Mouse (Mus musculus) Muller cell, postnatal 12 days (primary cell): ENCODE measurements around the gene Ndufs4.
"Not testable (repeated sequence)": the region's sequence is repeated elsewhere in the genome, so short reads cannot be mapped to it uniquely, and the experiment has no call there.

Experiments
- DNase-seq: peaks from one replicate; pipeline ENCODE4 v3.0.0-alpha.2; 2015; ENCODE audit errors: inconsistent ontology term

Ndufs4 gene

GRCm38 (mm10) chr13:114343001-114343400 is 45.1 kb downstream of the Ndufs4 start:
- no peak for DNase-seq

GRCm38 (mm10) chr13:114319835-114320389 is 68.1 kb downstream of the Ndufs4 start:
- DNase-seq, result no peak

DNA sequence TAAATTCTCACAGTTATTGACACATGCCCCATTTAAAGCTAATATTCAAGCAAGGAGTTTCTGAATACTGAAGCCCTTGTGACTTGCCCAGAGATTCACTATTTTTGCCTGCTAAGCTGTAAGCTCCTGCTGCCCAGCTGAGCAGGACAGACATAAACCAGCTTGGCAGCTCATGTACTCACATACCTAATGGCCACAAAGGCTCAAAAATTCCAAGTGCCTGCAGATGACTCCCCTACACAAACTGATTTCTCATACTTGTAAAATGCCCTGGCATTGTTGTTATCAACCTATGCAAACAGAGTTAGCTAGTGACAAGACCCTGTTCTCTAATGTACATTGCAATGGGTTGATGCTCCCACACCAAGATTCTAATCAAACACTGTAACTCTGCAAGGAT is 68.9 kb downstream of the Ndufs4 start:
- peak; percentile 62 for DNase-seq

GRCm38 (mm10) chr13:114315374-114315773 is 72.7 kb downstream of the Ndufs4 start:
- no peak for DNase-seq

GRCm38 (mm10) chr13:114314953-114315352 is 73.1 kb downstream of the Ndufs4 start:
- DNase-seq, result no peak

DNA sequence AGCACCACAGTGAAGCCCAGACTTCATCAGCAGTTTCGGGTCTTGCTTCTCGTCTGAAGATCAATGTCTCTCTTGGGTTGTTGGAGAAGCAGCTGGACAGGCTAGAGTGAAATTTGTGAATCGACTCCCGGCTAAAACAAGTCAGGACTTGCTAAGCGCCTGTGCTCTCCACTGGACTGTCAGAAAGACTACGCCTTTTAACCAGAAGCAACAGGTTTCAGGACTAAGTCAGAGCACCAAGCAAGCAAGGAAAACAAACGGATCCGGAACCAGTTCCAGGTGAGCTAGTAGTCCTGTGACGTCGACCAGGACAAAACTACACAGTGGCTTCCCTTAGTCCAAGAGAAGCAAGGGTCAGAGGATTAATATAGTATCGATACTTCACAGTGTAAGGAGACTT is 77.5 kb downstream of the Ndufs4 start:
- DNase-seq, result no peak

- DNase-seq, result no peak
Observed at GRCm38 (mm10) chr13:114304684-114305083, 83.4 kb downstream of the Ndufs4 start.

DNA sequence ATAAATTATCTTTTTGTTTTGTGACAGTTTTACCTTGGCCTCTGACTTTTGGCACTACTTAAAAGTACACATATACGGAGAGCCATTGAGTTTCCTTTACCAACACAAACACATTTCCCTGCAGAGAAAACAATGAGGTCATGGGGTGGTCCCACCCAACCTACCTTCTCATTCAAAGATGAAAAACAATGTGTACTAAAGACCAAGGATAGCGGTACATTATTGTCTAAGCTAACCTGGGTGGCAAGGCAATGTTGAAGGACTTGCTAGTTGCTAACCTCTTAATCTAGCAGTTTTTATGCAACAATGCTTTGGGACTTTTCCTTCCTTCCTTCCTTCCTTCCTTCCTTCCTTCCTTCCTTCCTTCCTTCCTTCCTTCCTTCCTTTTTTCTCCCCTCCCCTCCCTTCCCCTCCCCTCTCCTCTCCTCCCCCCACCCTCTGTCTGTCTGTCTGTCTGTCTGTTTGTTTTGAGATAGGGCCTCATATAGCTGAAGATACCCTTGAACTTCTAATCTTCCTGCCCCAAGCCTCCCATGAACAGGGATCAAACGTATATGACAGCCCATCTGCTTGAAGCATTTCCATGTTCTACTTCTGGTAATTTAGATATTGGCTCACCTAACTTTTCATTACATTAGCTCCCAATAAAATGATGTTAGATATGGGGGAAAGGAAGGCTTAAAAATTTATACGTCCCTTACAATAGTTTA is 84.4 kb downstream of the Ndufs4 start:
- DNase-seq, result no peak

- DNase-seq, result no peak
Observed at GRCm38 (mm10) chr13:114297761-114298160, 90.3 kb downstream of the Ndufs4 start.

- no peak for DNase-seq
Observed at GRCm38 (mm10) chr13:114296556-114296955, 91.5 kb downstream of the Ndufs4 start.

GRCm38 (mm10) chr13:114289411-114289810 is 98.6 kb downstream of the Ndufs4 start:
- DNase-seq, result no peak

GRCm38 (mm10) chr13:114288511-114288910 is 99.5 kb downstream of the Ndufs4 start:
- DNase-seq, result no peak

DNA sequence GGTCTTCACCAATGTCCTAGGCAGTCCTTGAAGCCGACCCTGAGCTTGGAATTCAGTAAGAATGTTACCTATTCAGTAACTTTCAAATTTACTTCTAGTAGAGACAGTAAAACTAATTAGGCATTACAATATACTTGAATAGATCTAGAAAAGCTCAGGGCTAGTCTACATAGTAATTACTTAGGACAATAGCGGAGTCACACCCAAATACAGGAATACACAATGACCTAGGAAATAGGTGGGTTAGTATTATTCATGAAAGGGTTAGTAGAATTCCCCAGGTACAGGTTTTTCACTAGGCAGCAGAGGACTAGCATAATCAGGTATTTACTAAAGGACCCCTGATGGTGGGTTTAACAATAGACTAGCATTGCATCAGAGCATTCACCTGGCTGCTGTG is 109.4 kb downstream of the Ndufs4 start:
- DNase-seq, result not testable (repeated sequence)

DNA sequence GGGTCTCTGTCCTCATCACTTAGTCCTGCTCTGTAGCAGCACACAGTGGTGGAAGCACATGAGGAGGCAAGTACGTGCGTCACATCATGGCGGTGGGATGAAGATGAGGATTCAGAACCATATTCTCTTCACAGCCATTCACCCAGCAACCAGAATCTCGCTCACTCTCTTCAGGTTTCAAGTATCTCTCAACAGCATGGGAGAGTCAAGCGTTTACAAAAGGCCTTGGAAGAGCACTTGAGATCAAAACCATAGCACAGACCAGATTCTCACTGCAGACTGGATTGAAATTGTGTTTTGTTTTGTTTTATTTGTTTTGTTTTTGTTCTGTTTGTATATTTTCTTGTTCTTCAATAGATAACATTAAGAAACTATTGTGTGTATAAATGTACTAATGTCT is 110.8 kb downstream of the Ndufs4 start:
- no peak for DNase-seq

DNA sequence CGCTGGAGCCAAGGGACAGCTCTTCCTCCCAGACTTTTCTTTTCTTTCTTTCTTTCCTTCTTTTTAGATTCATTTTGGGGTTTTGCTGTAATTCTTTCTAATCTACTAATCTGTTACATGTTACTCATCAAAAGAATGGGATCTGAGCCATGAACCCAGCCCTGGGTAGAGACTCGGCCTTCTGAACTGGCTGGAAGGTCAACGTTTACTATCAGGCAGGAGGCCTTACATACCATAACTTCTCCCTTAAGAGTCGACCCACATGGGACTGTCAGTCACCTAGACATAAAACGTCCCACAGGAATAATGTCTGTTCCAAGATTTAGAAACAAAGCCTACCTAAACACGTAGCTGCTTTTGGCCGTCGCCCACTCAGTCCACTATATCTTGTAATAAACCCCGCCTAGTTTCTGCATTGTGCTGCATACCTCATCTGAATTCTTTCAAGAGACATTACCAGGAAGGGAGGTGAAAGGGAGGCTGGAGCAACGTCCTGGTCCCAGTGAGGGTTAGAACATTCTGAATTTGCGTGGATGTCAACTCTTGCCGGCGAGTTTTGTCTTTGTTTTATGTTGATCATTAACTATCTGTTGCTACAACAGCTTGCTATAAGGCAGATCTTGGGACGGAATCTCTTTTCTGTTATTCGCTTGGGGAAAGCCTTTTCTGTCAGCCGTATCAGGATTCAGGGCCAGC is 116.5 kb downstream of the Ndufs4 start:
- no peak for DNase-seq

DNA sequence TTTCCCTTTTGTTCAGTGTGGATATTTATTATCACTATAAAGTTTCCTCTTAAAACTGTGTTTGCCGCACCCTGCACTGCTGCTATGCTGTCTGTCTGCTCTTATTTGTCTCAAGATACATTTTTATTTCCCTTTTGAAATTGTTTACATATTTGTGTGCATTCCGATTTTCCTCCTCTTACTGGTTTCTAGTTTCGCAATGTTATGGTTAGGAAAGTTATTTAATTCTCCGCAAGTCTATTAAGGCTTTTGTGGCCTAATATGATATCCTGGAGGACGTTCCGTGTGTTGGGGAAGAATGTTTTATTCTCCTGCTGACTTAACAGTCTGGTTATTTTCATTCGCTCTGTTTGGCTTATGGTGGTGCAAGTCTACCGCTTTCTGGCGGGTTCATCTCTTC is 120.3 kb downstream of the Ndufs4 start:
- DNase-seq, result no peak

GRCm38 (mm10) chr13:114260486-114261205 is 127.4 kb downstream of the Ndufs4 start:
- peak; percentile 32 for DNase-seq

DNA sequence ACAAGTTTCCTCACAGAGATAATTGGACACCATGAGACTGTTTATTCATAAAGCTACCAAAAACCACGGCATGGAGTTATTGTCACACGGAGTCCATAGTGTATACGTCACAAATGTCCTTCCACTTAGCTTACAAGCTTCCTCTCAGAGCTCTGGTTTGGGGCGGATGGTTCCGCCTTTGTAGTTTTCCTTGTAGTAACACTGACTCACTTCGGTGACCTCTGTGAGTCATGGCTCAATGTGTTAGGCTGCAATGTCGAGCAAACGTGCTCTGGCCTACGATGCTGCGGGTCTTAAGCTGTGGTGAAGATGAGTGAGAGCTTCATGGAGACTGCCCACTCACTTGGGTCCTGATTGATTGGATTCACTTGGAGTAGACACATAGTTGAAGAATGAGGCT is 133.4 kb downstream of the Ndufs4 start:
- peak; percentile 55 for DNase-seq
